In genomic region chr16:33601299-33601698, GRCm38 (mm10) we compare ENCODE assay signal across 16 mouse cellular contexts.
DNase-seq lines count a peak whose midpoint lies in the region.
"Had no signal": no experiment of that assay in that cellular context is flagged by ENCODE, and none has a peak within 500 bp of the region (broad histone marks: within the 10 kb centered on the region; RNA-seq: fewer than 3 reads in every experiment).

No protein-coding gene starts in this region.

- peak; percentile 68 for DNase-seq in heart, adult 11 months
- no peak for DNase-seq in heart, adult 8-10 months (ENCODE audit: low spot score)
- DNase-seq in CD4-positive helper T cell, adult 2 months (ENCODE audit: low read depth, low spot score): peak; percentile 20
- DNase-seq in induced T-regulatory cell, adult 2 months (ENCODE audit: low read depth): peak; percentile 60
- DNase-seq in left cerebral cortex, postnatal 14 days (ENCODE audit: low spot score in 2 of 2): no peak
- no peak for DNase-seq in kidney, adult 11 months
- DNase-seq: adrenal gland, adult 8-10 months; adrenal gland, postnatal 14 days; adrenal gland, postnatal 36 days; B cell, adult 2 months; cerebellum, adult 11-12 months; cerebellum, adult 2 months; cerebellum, adult 9-10 months; cerebellum, postnatal 10 days; cerebellum, postnatal 25 days; forebrain, postnatal 0 days had no signal

- intact Hi-C loops in left cerebral cortex, postnatal 14 days (cut with DNase I): no loop called here

Comparison
In these comparisons a context has a peak if more than half of its experiments do, and no peak if none do; other contexts are left out.
1. DNase-seq: peak in heart, adult 11 months (single experiment), CD4-positive helper T cell, adult 2 months (single experiment) and induced T-regulatory cell, adult 2 months (single experiment); none in heart, adult 8-10 months (single experiment), left cerebral cortex, postnatal 14 days (0 of 2) and kidney, adult 11 months (single experiment).